Mouse (Mus musculus): ENCODE measurements at regions not wholly inside any gene's neighbourhood (a gene's known extent, or its start where the extent isn't known, plus 50 kb on each side); places are given as distances from the start of the nearest gene placed in this dataset.

DNA sequence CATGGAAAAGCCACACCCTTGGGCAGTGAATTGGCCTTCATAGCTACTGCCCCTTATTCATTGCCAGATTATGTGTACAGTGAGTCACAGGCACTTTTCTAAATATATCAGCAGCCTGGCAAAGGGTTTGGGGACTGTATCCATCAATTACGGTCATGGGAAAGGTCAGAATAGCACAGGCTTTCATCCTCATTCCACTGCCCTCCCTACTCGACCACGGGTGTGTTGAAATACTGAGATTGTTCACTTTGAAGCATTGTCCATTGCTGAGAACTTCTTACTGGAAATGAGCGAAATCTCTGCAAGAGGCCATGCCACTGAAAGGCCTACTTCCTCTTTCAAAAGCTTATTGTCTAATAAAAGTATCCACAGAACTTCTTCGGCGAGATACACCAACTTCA, 242.9 kb downstream of the Ahr start:
- 44% methylated on average over 6 of the region's 6 CpGs for WGBS (ENCODE audit: insufficient replicate concordance)
- no peak for TF ChIP-seq CTCF (IDR thresholded peaks at IDR 0.05; ENCODE audit: low read depth)
- TF ChIP-seq EP300 (IDR thresholded peaks at IDR 0.05; ENCODE audit: low read depth), result no peak
- H3K9me3 ChIP-seq (ENCODE audit: control insufficient read depth, low read length), result no peaks in the 10 kb centered on the region
- no peak overlapping the region for H3K4me3 ChIP-seq (ENCODE audit: insufficient read depth in 1 of 2, low read depth in 2 of 2, low read length in 2 of 2)
- no peak overlapping the region for H3K27ac ChIP-seq
- DNase-seq (ENCODE audit: low read depth in 3 of 3, low spot score in 3 of 3) (no peak), ATAC-seq (ENCODE audit: insufficient read depth) (no peak)
- no peaks in the 10 kb centered on the region for H3K36me3 ChIP-seq (replicated peaks; ENCODE audit: control insufficient read depth, insufficient read depth, low read depth)
- no peaks in the 10 kb centered on the region for H3K4me1 ChIP-seq (replicated peaks; ENCODE audit: control insufficient read depth in 2 of 2, insufficient read depth in 2 of 2, low read length in 1 of 2)
- no peak overlapping the region for H3K9ac ChIP-seq (replicated peaks)
- no peaks in the 10 kb centered on the region for H3K27me3 ChIP-seq (ENCODE audit: control insufficient read depth, insufficient read depth, low read length)
- H3K4me2 ChIP-seq (ENCODE audit: low read depth), result no peak overlapping the region

DNA sequence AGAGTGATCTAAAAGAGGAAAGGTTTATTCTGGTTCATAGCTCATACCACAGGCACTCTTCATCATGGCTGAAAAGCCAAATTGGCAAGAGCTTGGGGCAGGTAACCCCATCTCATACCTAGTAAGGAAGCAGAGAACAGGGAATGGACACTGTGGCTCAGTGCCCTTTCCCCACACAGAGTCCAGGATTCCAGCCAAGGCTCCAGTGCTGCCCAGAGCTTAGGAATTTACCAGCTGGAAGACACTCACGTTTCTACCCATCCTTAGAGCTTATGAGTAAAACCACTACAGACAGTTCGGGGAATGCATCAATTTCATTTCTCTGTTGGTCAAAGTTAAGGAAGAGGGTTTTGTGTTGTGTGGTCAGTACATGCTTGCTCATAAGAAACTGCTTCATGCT, 241.0 kb downstream of the Snx13 start:
- 48% methylated on average over 2 of the region's 2 CpGs for WGBS (ENCODE audit: insufficient replicate concordance)
- H3K27me3 ChIP-seq (ENCODE audit: control insufficient read depth, insufficient read depth, low read length), result no peaks in the 10 kb centered on the region
- ATAC-seq (ENCODE audit: insufficient read depth), result no peak

DNA sequence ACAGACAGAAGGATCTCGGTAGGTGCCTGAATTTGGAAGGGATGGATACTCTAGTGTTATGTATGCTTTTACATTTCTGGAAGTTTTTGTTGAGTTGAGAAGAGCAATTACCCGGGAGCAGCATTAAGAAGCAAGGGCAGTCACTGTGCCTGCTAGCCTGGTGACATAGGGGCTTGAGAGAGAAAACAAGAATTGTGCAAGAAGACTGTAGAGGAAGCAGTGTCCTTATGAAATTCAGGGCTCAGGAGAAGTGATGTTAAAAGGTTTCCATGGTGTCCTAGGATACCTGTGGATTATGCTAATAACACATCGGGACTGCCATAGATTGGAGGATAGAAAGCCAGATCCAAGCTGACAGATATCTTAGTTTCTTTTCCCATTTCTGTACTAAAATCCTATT, 240.6 kb downstream of the Snx13 start:
- no peak for TF ChIP-seq CTCF (IDR thresholded peaks at IDR 0.05; ENCODE audit: low read depth)
- TF ChIP-seq EP300 (IDR thresholded peaks at IDR 0.05; ENCODE audit: low read depth), result no peak
- no peaks in the 10 kb centered on the region for H3K9me3 ChIP-seq (ENCODE audit: control insufficient read depth, low read length)
- H3K27me3 ChIP-seq (ENCODE audit: control insufficient read depth, insufficient read depth, low read length), result no peaks in the 10 kb centered on the region
- no peak overlapping the region for H3K9ac ChIP-seq (replicated peaks)
- ATAC-seq (ENCODE audit: insufficient read depth) (no peak), DNase-seq (ENCODE audit: low read depth in 3 of 3, low spot score in 3 of 3) (no peak)
- H3K4me3 ChIP-seq (ENCODE audit: insufficient read depth in 1 of 2, low read depth in 2 of 2, low read length in 2 of 2), result no peak overlapping the region
- H3K27ac ChIP-seq, result no peak overlapping the region
- H3K4me1 ChIP-seq (replicated peaks; ENCODE audit: control insufficient read depth in 2 of 2, insufficient read depth in 2 of 2, low read length in 1 of 2), result peaks cover 0 to 4% of the 10 kb centered on the region in 2 experiments; a peak in 2 of 4 replicates
- H3K4me2 ChIP-seq (ENCODE audit: low read depth), result no peak overlapping the region
- no peaks in the 10 kb centered on the region for H3K36me3 ChIP-seq (replicated peaks; ENCODE audit: control insufficient read depth, insufficient read depth, low read depth)
- 62% methylated on average over 3 of the region's 3 CpGs for WGBS (ENCODE audit: insufficient replicate concordance)

More for the DNA sequence above, 241.0 kb downstream of the Snx13 start:
- peaks cover 0 to 4% of the 10 kb centered on the region in 2 experiments; a peak in 2 of 4 replicates for H3K4me1 ChIP-seq (replicated peaks; ENCODE audit: control insufficient read depth in 2 of 2, insufficient read depth in 2 of 2, low read length in 1 of 2)
- no peaks in the 10 kb centered on the region for H3K36me3 ChIP-seq (replicated peaks; ENCODE audit: control insufficient read depth, insufficient read depth, low read depth)
- TF ChIP-seq CTCF (IDR thresholded peaks at IDR 0.05; ENCODE audit: low read depth) (no peak), EP300 (IDR thresholded peaks at IDR 0.05; ENCODE audit: low read depth) (no peak)
- no peak overlapping the region for H3K4me2 ChIP-seq (ENCODE audit: low read depth)
- no peak overlapping the region for H3K27ac ChIP-seq
- H3K9ac ChIP-seq (replicated peaks), result no peak overlapping the region
- no peak for DNase-seq (ENCODE audit: low read depth in 3 of 3, low spot score in 3 of 3)
- H3K4me3 ChIP-seq (ENCODE audit: insufficient read depth in 1 of 2, low read depth in 2 of 2, low read length in 2 of 2), result no peak overlapping the region
- H3K9me3 ChIP-seq (ENCODE audit: control insufficient read depth, low read length), result no peaks in the 10 kb centered on the region

DNA sequence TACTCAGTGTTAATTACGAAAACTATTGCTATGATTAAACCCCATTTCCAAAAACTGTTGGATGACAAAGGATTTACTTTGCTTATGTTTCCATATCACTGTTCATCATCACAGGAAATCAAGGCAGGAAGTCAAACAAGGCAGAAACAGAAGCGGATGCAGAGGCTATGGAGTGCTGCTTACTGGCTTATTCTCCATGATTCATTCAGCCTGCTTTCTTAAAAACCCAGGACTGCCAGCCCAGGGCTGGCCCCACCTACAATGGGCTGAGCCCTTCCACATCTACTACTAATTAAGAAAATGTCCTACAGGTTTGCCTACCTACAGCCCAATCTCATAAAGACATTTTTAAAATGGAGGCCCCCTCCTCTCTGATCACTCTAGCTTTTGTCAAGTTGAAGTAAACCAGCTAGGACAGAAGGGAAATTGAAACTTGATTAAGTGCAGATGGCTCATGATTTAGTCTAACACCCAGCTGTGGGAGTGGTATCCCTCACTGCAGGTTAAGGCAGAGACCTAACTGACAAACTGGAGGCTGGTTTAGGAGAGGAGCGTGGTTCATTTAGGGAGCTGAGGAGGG, 240.1 kb downstream of the Snx13 start:
- WGBS (ENCODE audit: insufficient replicate concordance), result 63% methylated on average over 3 of the region's 3 CpGs
- H3K27me3 ChIP-seq (ENCODE audit: control insufficient read depth, insufficient read depth, low read length), result no peaks in the 10 kb centered on the region
- peaks cover 0 to 4% of the 10 kb centered on the region in 2 experiments; a peak in 2 of 4 replicates for H3K4me1 ChIP-seq (replicated peaks; ENCODE audit: control insufficient read depth in 2 of 2, insufficient read depth in 2 of 2, low read length in 1 of 2)
- no peak for DNase-seq (ENCODE audit: low read depth in 3 of 3, low spot score in 3 of 3)
- no peak overlapping the region for H3K27ac ChIP-seq
- no peak for ATAC-seq (ENCODE audit: insufficient read depth)
- H3K9me3 ChIP-seq (ENCODE audit: control insufficient read depth, low read length), result no peaks in the 10 kb centered on the region
- no peak overlapping the region for H3K9ac ChIP-seq (replicated peaks)
- H3K36me3 ChIP-seq (replicated peaks; ENCODE audit: control insufficient read depth, insufficient read depth, low read depth), result no peaks in the 10 kb centered on the region
- H3K4me3 ChIP-seq (ENCODE audit: insufficient read depth in 1 of 2, low read depth in 2 of 2, low read length in 2 of 2), result no peak overlapping the region
- H3K4me2 ChIP-seq (ENCODE audit: low read depth), result no peak overlapping the region
- TF ChIP-seq CTCF (IDR thresholded peaks at IDR 0.05; ENCODE audit: low read depth) (no peak), EP300 (IDR thresholded peaks at IDR 0.05; ENCODE audit: low read depth) (no peak)

DNA sequence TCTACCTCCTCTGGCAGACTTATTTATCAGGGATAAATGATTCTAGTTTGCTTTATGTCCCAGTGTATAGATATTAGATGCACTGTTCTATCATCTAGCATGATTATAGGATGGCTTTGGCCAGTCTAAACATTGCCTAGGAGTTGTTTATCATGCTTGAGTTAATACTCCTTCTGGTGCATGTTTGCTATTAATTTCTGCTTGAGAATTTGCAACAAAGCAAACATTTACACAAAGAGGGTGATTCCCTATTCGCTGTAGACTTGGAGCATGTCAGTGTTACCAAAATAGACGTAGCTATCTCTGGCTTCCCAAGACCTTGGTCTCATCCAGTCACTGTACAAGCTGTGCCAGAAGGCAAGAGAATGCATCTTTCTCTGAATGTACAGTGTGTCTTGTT, 237.4 kb downstream of the Snx13 start:
- H3K4me2 ChIP-seq (ENCODE audit: low read depth), result no peak overlapping the region
- WGBS (ENCODE audit: insufficient replicate concordance), result 33% methylated on average over 2 of the region's 2 CpGs
- no peak overlapping the region for H3K4me3 ChIP-seq (ENCODE audit: insufficient read depth in 1 of 2, low read depth in 2 of 2, low read length in 2 of 2)
- TF ChIP-seq CTCF (IDR thresholded peaks at IDR 0.05; ENCODE audit: low read depth), result no peak
- TF ChIP-seq EP300 (IDR thresholded peaks at IDR 0.05; ENCODE audit: low read depth), result no peak
- ATAC-seq (ENCODE audit: insufficient read depth) (no peak), DNase-seq (ENCODE audit: low read depth in 3 of 3, low spot score in 3 of 3) (no peak)
- H3K27me3 ChIP-seq (ENCODE audit: control insufficient read depth, insufficient read depth, low read length), result no peaks in the 10 kb centered on the region
- H3K27ac ChIP-seq, result no peak overlapping the region
- H3K9me3 ChIP-seq (ENCODE audit: control insufficient read depth, low read length), result no peaks in the 10 kb centered on the region
- H3K4me1 ChIP-seq (replicated peaks; ENCODE audit: control insufficient read depth in 2 of 2, insufficient read depth in 2 of 2, low read length in 1 of 2), result peaks cover 0 to 4% of the 10 kb centered on the region in 2 experiments; a peak in 2 of 4 replicates
- H3K9ac ChIP-seq (replicated peaks), result no peak overlapping the region
- H3K36me3 ChIP-seq (replicated peaks; ENCODE audit: control insufficient read depth, insufficient read depth, low read depth), result no peaks in the 10 kb centered on the region
